Mouse (Mus musculus): ENCODE results near the gene Klk12.

Gene Klk12

DNA sequence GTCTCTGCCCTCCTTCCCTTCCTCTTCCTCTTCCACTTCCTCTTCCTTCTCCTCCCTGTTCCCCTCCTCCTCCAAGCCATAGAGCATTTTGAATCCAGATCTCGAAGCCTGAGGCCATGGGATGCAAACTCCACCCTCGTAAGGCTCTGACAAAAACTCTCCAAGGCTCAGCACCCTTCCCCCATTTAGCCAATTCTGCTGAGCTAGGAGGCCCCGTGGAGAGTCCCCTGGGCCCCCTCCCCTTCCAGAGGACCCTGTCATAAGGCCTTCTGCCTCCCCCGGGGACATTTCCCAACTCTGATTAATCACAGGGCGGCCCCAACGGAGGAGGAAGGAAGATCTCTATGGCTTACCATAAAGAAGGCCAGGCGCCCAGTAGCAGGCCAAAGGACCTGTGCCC lies 22.9 kb downstream of the Klk12 start, which contains the start of gene Klk9:
TSS of gene Klk9 (plus strand) at position 301 of the 400 bp plus-strand sequence.
- no peak for DNase-seq (ENCODE audit: low spot score in 2 of 2)

DNA sequence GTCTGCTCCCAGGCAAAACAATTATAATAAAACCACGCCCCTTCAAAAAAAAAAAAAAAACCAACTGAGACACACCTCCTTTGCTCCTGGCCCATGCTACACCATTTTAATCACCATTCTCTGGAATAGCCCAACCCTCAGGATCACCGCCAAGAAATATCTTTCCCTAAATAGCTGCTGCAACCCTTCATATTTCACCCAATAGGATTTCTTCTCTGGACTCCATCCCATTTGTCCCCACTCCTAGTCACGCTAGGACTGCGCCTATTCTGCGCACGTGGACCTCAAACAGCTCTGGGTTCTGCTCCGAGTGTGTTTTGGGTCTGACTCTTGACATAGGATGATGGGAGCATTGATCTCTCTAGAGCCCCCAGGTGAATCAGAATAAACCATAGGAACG lies 27.7 kb downstream of the Klk12 start:
- no peak for DNase-seq (ENCODE audit: low spot score in 2 of 2)

GRCm38 (mm10) chr7:43797333-43797769 lies 28.7 kb downstream of the Klk12 start, which contains the start of gene Klk8:
Klk8 (plus strand) TSS chr7:43797577.
- DNase-seq (ENCODE audit: low spot score in 2 of 2) = peak in 1 of 2 experiments; percentile 22

DNA sequence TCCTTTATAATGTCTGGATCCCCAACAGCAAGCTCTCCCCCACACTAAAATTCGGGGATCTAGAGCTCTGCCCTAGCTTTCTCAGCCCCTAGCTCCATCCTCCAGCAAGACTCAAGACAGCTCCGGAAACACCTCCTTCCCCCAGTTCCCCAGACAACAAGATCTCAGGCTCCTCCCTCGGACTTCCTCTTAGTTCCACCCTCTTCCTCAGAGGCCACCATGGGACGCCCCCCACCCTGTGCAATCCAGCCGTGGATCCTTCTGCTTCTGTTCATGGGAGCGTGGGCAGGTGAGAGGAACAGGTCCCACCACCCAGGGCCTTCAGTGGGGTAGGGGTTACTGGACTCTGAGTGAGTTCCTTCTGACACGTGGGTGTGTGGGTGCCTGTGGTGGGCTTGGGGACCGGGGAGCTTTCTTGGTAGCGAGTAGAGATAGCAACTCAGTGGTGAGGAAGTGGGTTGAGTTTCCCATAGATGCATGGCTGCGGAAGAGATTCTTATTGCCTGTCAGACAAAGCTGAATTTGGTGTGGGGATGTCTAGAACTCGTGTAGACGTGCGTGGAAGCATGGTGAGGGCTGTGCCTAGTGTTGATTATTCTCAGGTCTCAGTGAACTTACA lies 29.3 kb downstream of the Klk12 start:
- DNase-seq (ENCODE audit: low spot score in 2 of 2) = no peak

- no peak for DNase-seq (ENCODE audit: low spot score in 2 of 2)
Observed at GRCm38 (mm10) chr7:43799876-43800275, 31.2 kb downstream of the Klk12 start.

DNA sequence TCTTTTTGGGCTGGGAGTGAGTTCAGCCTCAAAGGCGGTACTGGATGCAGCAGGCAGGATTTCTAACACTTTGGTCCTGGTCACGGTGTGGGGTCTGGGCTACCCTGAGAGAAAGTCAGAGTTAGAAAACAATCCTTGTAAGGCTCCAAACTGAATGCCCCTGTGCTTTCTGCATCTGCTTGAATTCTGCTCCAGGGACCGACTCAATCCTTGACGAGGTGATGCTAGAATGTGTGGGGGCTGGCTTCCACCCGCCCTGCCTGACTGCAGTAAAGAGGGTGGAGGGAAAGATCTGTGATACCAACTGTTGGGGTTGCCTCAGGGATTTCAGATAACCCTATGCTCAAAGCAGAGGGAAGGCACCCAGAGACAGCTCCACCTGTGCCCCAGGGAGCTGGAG lies 42.3 kb downstream of the Klk12 start, which contains the start of gene Klk7:
TSS of gene Klk7 (plus strand) at position 301 of the 400 bp plus-strand sequence.
- no peak for DNase-seq (ENCODE audit: low spot score in 2 of 2)

GRCm38 (mm10) chr7:43815211-43815610 lies 46.5 kb downstream of the Klk12 start:
- no peak for DNase-seq (ENCODE audit: low spot score in 2 of 2)

GRCm38 (mm10) chr7:43816746-43817145 lies 48.0 kb downstream of the Klk12 start:
- DNase-seq (ENCODE audit: low spot score in 2 of 2) = no peak

GRCm38 (mm10) chr7:43821581-43821980 lies 52.9 kb downstream of the Klk12 start:
- DNase-seq (ENCODE audit: low spot score in 2 of 2) = no peak
